Comparison of ENCODE assay signal across 7 mouse cellular contexts in the genomic region with DNA sequence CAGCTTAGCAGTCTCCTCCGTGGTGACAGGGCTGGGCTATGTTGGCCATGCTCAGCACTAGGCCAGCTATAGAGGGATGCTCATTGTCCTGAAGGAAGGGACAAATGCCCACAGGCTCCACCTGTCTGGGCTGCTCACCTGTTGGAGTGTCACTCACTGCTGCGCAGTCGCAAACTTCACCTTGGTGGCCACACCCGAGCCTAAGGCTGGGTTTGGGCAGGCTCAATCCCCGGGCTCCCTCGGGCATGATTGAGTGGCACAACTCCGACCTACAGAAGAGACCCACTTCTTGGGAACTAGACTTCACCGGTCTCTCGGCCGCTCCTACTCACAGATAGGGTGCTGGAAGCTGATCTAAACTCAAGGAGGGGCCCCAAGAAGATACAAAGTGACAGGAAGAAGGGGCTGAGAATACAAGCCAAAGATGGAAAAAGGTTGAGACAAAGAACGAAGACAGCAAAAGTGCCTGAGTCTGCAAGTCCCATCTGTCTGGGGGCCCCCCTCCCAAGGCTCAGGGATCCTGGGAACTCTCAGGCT. TPM values are rescaled to one million over a fixed set of nuclear protein-coding genes. Genes with fewer than 3 reads are reported as not detected.
DNase-seq lines count a peak whose midpoint lies in the region; ATAC-seq and TF ChIP-seq lines count a peak whose summit lies in the region.

No protein-coding gene starts in this region.

- peak overlapping the region; percentile 91 for H3K9ac ChIP-seq in ES-E14 (ENCODE audit: insufficient read depth, low read depth, low read length, poor library complexity, severe bottlenecking)
- peak overlapping the region; percentile 68 for H3K9ac ChIP-seq in liver, embryonic 15.5 days

- H3K79me3 ChIP-seq in C2C12 (ENCODE audit: low read depth) = peaks cover 17% of the 10 kb centered on the region

- H3K27me3 ChIP-seq in C2C12 (ENCODE audit: control insufficient read depth, insufficient read depth, insufficient read length) = no peaks in the 10 kb centered on the region
- H3K27me3 ChIP-seq in hindbrain, embryonic 10.5 days (ENCODE audit: insufficient read depth, poor library complexity, severe bottlenecking) = no peaks in the 10 kb centered on the region
- H3K27me3 ChIP-seq in liver, embryonic 15.5 days = peaks cover 16% of the 10 kb centered on the region
- no peaks in the 10 kb centered on the region for H3K27me3 ChIP-seq in small intestine, adult 2 months (ENCODE audit: control insufficient read depth, insufficient read depth, low read length)

- 13% methylated on average over 11 of the region's 11 CpGs for WGBS in hindbrain, embryonic 10.5 days
- WGBS in liver, embryonic 15.5 days (ENCODE audit: insufficient replicate concordance) = 14% methylated on average over 11 of the region's 11 CpGs
- WGBS in small intestine, adult 2 months = 5% methylated on average over 11 of the region's 11 CpGs

- H3K4me2 ChIP-seq in liver, embryonic 15.5 days = peak overlapping the region; percentile 95

- no peak for DNase-seq in ES-E14 (ENCODE audit: low read depth, low spot score)
- DNase-seq in hindbrain, embryonic 10.5 days (ENCODE audit: low spot score) = no peak
- no peak for DNase-seq in layer of hippocampus, adult 8-10 months (ENCODE audit: low spot score in 2 of 2)
- no peak for DNase-seq in adrenal gland, postnatal 36 days

- in situ Hi-C loops in ES-E14 (cut with MboI; ENCODE audit: low sequenced_read_pairs in 2 of 2, unreplicated experiment in 2 of 2) = no loop called here

- peak overlapping the region; percentile 79 for H3ac ChIP-seq in C2C12 (ENCODE audit: control insufficient read depth, insufficient read length, low read depth)

- H3K36me3 ChIP-seq in C2C12 (ENCODE audit: control insufficient read depth, insufficient read depth) = peaks cover 8% of the 10 kb centered on the region
- peaks cover 15% of the 10 kb centered on the region; the same call in 1 of the 2 replicates for H3K36me3 ChIP-seq in ES-E14 (ENCODE audit: control insufficient read depth, insufficient read depth, low read length, poor library complexity, severe bottlenecking)
- peaks cover 45% of the 10 kb centered on the region for H3K36me3 ChIP-seq in hindbrain, embryonic 10.5 days
- 0 out of 2 replicates have a peak, but pooled peaks cover 4% of the 10 kb centered on the region for H3K36me3 ChIP-seq in liver, embryonic 15.5 days (replicated peaks)
- peaks cover 9% of the 10 kb centered on the region; the same call in 1 of the 2 replicates for H3K36me3 ChIP-seq in small intestine, adult 2 months (ENCODE audit: control insufficient read depth, insufficient read depth, low read length)

- ATAC-seq in liver, embryonic 15.5 days (ENCODE audit: insufficient read depth) = no peak

- H3K27ac ChIP-seq in ES-E14 (ENCODE audit: insufficient read depth, low read depth, low read length, poor library complexity, severe bottlenecking) = no peak overlapping the region
- H3K27ac ChIP-seq in hindbrain, embryonic 10.5 days = peak overlapping the region; percentile 95
- peak overlapping the region; percentile 82; the same call in 1 of the 2 replicates for H3K27ac ChIP-seq in liver, embryonic 15.5 days (replicated peaks)
- peak overlapping the region; percentile 62 for H3K27ac ChIP-seq in small intestine, adult 2 months (ENCODE audit: insufficient read depth, low read depth, low read length)

- H3K79me2 ChIP-seq in C2C12 (ENCODE audit: control insufficient read depth, insufficient read depth) = peaks cover 38% of the 10 kb centered on the region

- no peaks in the 10 kb centered on the region for H3K9me3 ChIP-seq in ES-E14 (ENCODE audit: control insufficient read depth, insufficient read depth, low read depth, low read length)
- H3K9me3 ChIP-seq in hindbrain, embryonic 10.5 days = no peaks in the 10 kb centered on the region
- H3K9me3 ChIP-seq in liver, embryonic 15.5 days (replicated peaks) = no peaks in the 10 kb centered on the region

- no peak for TF ChIP-seq POLR2A in small intestine, adult 2 months (IDR thresholded peaks at IDR 0.05; ENCODE audit: low read depth, low read length)

- no peak for TF ChIP-seq CTCF in C2C12 (IDR thresholded peaks at IDR 0.05; ENCODE audit: control insufficient read depth, insufficient read depth, insufficient read length)
- no peak for TF ChIP-seq CTCF in small intestine, adult 2 months (IDR thresholded peaks at IDR 0.05; ENCODE audit: extremely low read depth, insufficient read length, insufficient replicate concordance, low read depth, low read length)

- peaks cover 0 to 9% of the 10 kb centered on the region in 2 experiments; a peak in 2 of 4 replicates for H3K4me1 ChIP-seq in ES-E14 (ENCODE audit: control insufficient read depth in 2 of 2, insufficient read depth in 2 of 2, low read length in 2 of 2, poor library complexity in 1 of 2)
- peaks cover 60% of the 10 kb centered on the region for H3K4me1 ChIP-seq in hindbrain, embryonic 10.5 days (replicated peaks)
- peaks cover 56% of the 10 kb centered on the region for H3K4me1 ChIP-seq in liver, embryonic 15.5 days (replicated peaks)
- H3K4me1 ChIP-seq in small intestine, adult 2 months (ENCODE audit: control insufficient read depth, insufficient read depth, insufficient read length, low read length) = peaks cover 3% of the 10 kb centered on the region

- H3K4me3 ChIP-seq in C2C12 (ENCODE audit: insufficient read depth, poor library complexity, severe bottlenecking) = peak overlapping the region; percentile 59
- H3K4me3 ChIP-seq in ES-E14 (ENCODE audit: insufficient read depth in 1 of 2, low read depth in 1 of 2, low read length in 2 of 2, poor library complexity in 1 of 2, severe bottlenecking in 1 of 2) = peak overlapping the region; percentile 83 to 87
- H3K4me3 ChIP-seq in hindbrain, embryonic 10.5 days = peak overlapping the region; percentile 74
- peak overlapping the region; percentile 71 for H3K4me3 ChIP-seq in liver, embryonic 15.5 days (replicated peaks)
- peak overlapping the region; percentile 80 for H3K4me3 ChIP-seq in small intestine, adult 2 months (ENCODE audit: low read depth, low read length)

TF ChIP-seq in C2C12, 6 proteins besides CTCF, POLR2A, EP300 and RAD21 (continues in another document):
- TF ChIP-seq CEBPB (IDR thresholded peaks at IDR 0.05; ENCODE audit: low read depth) (no peak), FOSL1 (IDR thresholded peaks at IDR 0.05; ENCODE audit: insufficient read depth, low read length, poor library complexity, severe bottlenecking) (no peak), MYOD1 (IDR thresholded peaks at IDR 0.05; ENCODE audit: control insufficient read depth, insufficient read length, low read depth) (no peak), MYOG (IDR thresholded peaks at IDR 0.05; ENCODE audit: control insufficient read depth, extremely low read depth, insufficient read length) (no peak), MAX (IDR thresholded peaks at IDR 0.05) (no peak)

TF ChIP-seq in ES-E14, 5 proteins besides CTCF, POLR2A, EP300 and RAD21:
- TF ChIP-seq ZC3H11A (IDR thresholded peaks at IDR 0.05; ENCODE audit: borderline replicate concordance, low read depth, low read length) = no peak
- TF ChIP-seq HCFC1 (IDR thresholded peaks at IDR 0.05; ENCODE audit: borderline replicate concordance, insufficient read depth, low read length) = no peak
- TF ChIP-seq CHD2 (IDR thresholded peaks at IDR 0.05; ENCODE audit: low read depth, low read length) = no peak
- no peak for TF ChIP-seq MAFK (IDR thresholded peaks at IDR 0.05; ENCODE audit: insufficient read depth, low read depth, low read length)
- no peak for TF ChIP-seq ZNF384 (IDR thresholded peaks at IDR 0.05; ENCODE audit: low read depth, low read length)
TF ChIP-seq in ES-E14: peak in this region for 0.

RNA-seq across cellular contexts. Expression of a gene that starts 1.4 kb away (rescaled TPM):
- polyA plus RNA-seq in C2C12 (2012; fragmentation: generic; extraction: Trizol) = 29.0 TPM
- total RNA-seq in ES-E14 (2012; rRNA removed) = 15.0 TPM in 2 replicates
- polyA plus RNA-seq in hindbrain, embryonic 10.5 days (2016; fragmentation: Nextera tagmentation; extraction: Ambion mirVana) = 82.4 and 93.0 TPM in 2 replicates
- polyA plus RNA-seq in liver, embryonic 15.5 days (2015; fragmentation: Nextera tagmentation; extraction: Ambion mirVana) = 4.5 and 5.1 TPM in 2 replicates
- 22.9 and 58.2 TPM in 2 replicates for polyA plus RNA-seq in small intestine, adult 2 months (2012; rRNA removed)
- total RNA-seq in layer of hippocampus, adult 8-10 months (2022) = 1 to 10 TPM; 5.8 to 7.8 (median 6.5) TPM
- 10 to 100 TPM; 19.0 to 27.2 TPM for total RNA-seq in adrenal gland, postnatal 36 days (2021)

RNA-seq across cellular contexts. Expression of a gene that starts 9.0 kb away (rescaled TPM):
- 11.2 TPM for polyA plus RNA-seq in C2C12 (2012; fragmentation: generic; extraction: Trizol)
- total RNA-seq in ES-E14 (2012; rRNA removed) = 3.9 and 5.0 TPM in 2 replicates
- polyA plus RNA-seq in hindbrain, embryonic 10.5 days (2016; fragmentation: Nextera tagmentation; extraction: Ambion mirVana) = 5.3 and 5.8 TPM in 2 replicates
- polyA plus RNA-seq in liver, embryonic 15.5 days (2015; fragmentation: Nextera tagmentation; extraction: Ambion mirVana) = 8.3 and 8.8 TPM in 2 replicates
- 85.4 and 196 TPM in 2 replicates for polyA plus RNA-seq in small intestine, adult 2 months (2012; rRNA removed)
- total RNA-seq in layer of hippocampus, adult 8-10 months (2022) = 1 to 10 TPM; 1.8 to 7.9 (median 5.0) TPM
- 10 to 100 TPM; 19.0 to 26.1 TPM for total RNA-seq in adrenal gland, postnatal 36 days (2021)

RNA-seq across cellular contexts. Expression of a gene that starts 20.6 kb away (rescaled TPM):
- 6,019 TPM for polyA plus RNA-seq in C2C12 (2012; fragmentation: generic; extraction: Trizol)
- 1,678 and 1,740 TPM in 2 replicates for total RNA-seq in ES-E14 (2012; rRNA removed)
- 777 and 925 TPM in 2 replicates for polyA plus RNA-seq in hindbrain, embryonic 10.5 days (2016; fragmentation: Nextera tagmentation; extraction: Ambion mirVana)
- 540 and 619 TPM in 2 replicates for polyA plus RNA-seq in liver, embryonic 15.5 days (2015; fragmentation: Nextera tagmentation; extraction: Ambion mirVana)
- 877 and 996 TPM in 2 replicates for polyA plus RNA-seq in small intestine, adult 2 months (2012; rRNA removed)
- total RNA-seq in layer of hippocampus, adult 8-10 months (2022) = 100 to 1,000 TPM; 531 to 646 (median 582) TPM
- total RNA-seq in adrenal gland, postnatal 36 days (2021) = 1,000 to 10,000 TPM; 1,072 to 1,115 TPM

RNA-seq across cellular contexts. Expression of a gene that starts 21.5 kb away (rescaled TPM):
- polyA plus RNA-seq in C2C12 (2012; fragmentation: generic; extraction: Trizol) = 55.6 TPM
- 34.8 and 50.8 TPM in 2 replicates for total RNA-seq in ES-E14 (2012; rRNA removed)
- 62.9 and 65.0 TPM in 2 replicates for polyA plus RNA-seq in hindbrain, embryonic 10.5 days (2016; fragmentation: Nextera tagmentation; extraction: Ambion mirVana)
- polyA plus RNA-seq in liver, embryonic 15.5 days (2015; fragmentation: Nextera tagmentation; extraction: Ambion mirVana) = 23.9 and 25.6 TPM in 2 replicates
- 36.5 and 58.0 TPM in 2 replicates for polyA plus RNA-seq in small intestine, adult 2 months (2012; rRNA removed)
- total RNA-seq in layer of hippocampus, adult 8-10 months (2022) = 10 to 100 TPM; 16.0 to 20.2 (median 17.1) TPM
- 10 to 100 TPM; 33.6 to 47.4 TPM for total RNA-seq in adrenal gland, postnatal 36 days (2021)

RNA-seq across cellular contexts. Expression of a gene that starts 21.7 kb away (rescaled TPM):
- 44.3 TPM for polyA plus RNA-seq in C2C12 (2012; fragmentation: generic; extraction: Trizol)
- total RNA-seq in ES-E14 (2012; rRNA removed) = 74.5 and 83.9 TPM in 2 replicates
- polyA plus RNA-seq in hindbrain, embryonic 10.5 days (2016; fragmentation: Nextera tagmentation; extraction: Ambion mirVana) = 83.2 and 85.4 TPM in 2 replicates
- polyA plus RNA-seq in liver, embryonic 15.5 days (2015; fragmentation: Nextera tagmentation; extraction: Ambion mirVana) = 24.6 and 26.2 TPM in 2 replicates
- 27.6 and 67.1 TPM in 2 replicates for polyA plus RNA-seq in small intestine, adult 2 months (2012; rRNA removed)
- total RNA-seq in layer of hippocampus, adult 8-10 months (2022) = 10 to 100 TPM; 72.9 to 77.5 (median 75.4) TPM
- 10 to 100 TPM; 67.3 to 77.7 TPM for total RNA-seq in adrenal gland, postnatal 36 days (2021)
